In the genomic region with DNA sequence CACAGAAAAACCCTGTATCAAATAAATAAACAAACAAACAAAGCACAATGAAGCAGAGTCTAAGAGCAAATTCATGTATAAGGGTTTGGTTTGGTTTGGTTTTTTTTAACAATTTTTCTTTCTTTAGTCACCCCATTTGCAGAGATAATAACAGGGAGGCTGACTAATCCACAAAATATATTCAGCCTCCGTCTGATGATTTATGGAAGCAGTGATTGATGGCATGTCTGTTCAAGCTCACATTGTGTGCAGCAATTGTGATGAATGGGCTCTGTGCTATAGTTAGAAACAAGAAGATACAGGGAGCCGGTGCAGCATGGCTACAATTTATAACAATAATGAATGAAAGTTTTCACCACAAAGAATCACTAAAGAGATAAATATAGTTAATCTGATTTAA, we compare ENCODE assay signal across 37 mouse cellular contexts. TPM values are rescaled to one million over a fixed set of nuclear protein-coding genes. Genes with fewer than 3 reads are reported as not detected.
DNase-seq lines count a peak whose midpoint lies in the region; ATAC-seq lines count a peak whose summit lies in the region.
"Had no signal": no experiment of that assay in that cellular context is flagged by ENCODE, and none has a peak within 500 bp of the region (broad histone marks: within the 10 kb centered on the region; RNA-seq: fewer than 3 reads in every experiment).

No protein-coding gene starts in this region.

- no peaks in the 10 kb centered on the region for H3K36me3 ChIP-seq in heart, embryonic 10.5 days
- no peaks in the 10 kb centered on the region for H3K36me3 ChIP-seq in heart, embryonic 11.5 days (ENCODE audit: control insufficient read depth, insufficient read depth, low read length)
- H3K36me3 ChIP-seq: embryonic facial prominence, embryonic 10.5 days; embryonic facial prominence, embryonic 13.5 days; forebrain, embryonic 12.5 days; forebrain, embryonic 15.5 days; hindbrain, embryonic 13.5 days had no signal

- H3K4me1 ChIP-seq in heart, embryonic 10.5 days = no peaks in the 10 kb centered on the region; the same call in 1 of the 2 replicates
- no peaks in the 10 kb centered on the region for H3K4me1 ChIP-seq in heart, embryonic 11.5 days (ENCODE audit: control insufficient read depth, insufficient read depth, low read length)
- H3K4me1 ChIP-seq: forebrain, embryonic 15.5 days had no signal

- no peaks in the 10 kb centered on the region for H3K27me3 ChIP-seq in heart, embryonic 10.5 days (ENCODE audit: insufficient read depth, poor library complexity, severe bottlenecking)
- H3K27me3 ChIP-seq in heart, embryonic 11.5 days (ENCODE audit: control insufficient read depth, insufficient read depth, low read length) = no peaks in the 10 kb centered on the region
- H3K27me3 ChIP-seq: embryonic facial prominence, embryonic 13.5 days; forebrain, embryonic 12.5 days; forebrain, embryonic 15.5 days; hindbrain, embryonic 13.5 days had no signal

- WGBS in heart, embryonic 10.5 days = 57% methylated on average over 2 of the region's 2 CpGs
- WGBS in heart, embryonic 11.5 days (ENCODE audit: insufficient replicate concordance) = 44% methylated on average over 2 of the region's 2 CpGs

- H3K4me2 ChIP-seq in heart, embryonic 11.5 days = no peak overlapping the region
- H3K4me2 ChIP-seq: embryonic facial prominence, embryonic 13.5 days; forebrain, embryonic 12.5 days; forebrain, embryonic 15.5 days; hindbrain, embryonic 13.5 days had no signal

- H3K9me3 ChIP-seq in heart, embryonic 10.5 days = no peaks in the 10 kb centered on the region
- no peaks in the 10 kb centered on the region for H3K9me3 ChIP-seq in heart, embryonic 11.5 days (replicated peaks; ENCODE audit: control insufficient read depth, low read length)
- H3K9me3 ChIP-seq: embryonic facial prominence, embryonic 10.5 days; embryonic facial prominence, embryonic 13.5 days; forebrain, embryonic 12.5 days; hindbrain, embryonic 13.5 days had no signal

- no peak overlapping the region for H3K27ac ChIP-seq in heart, embryonic 10.5 days
- H3K27ac ChIP-seq in heart, embryonic 11.5 days (ENCODE audit: low read depth, low read length) = no peak overlapping the region
- H3K27ac ChIP-seq: embryonic facial prominence, embryonic 10.5 days; embryonic facial prominence, embryonic 13.5 days; forebrain, embryonic 12.5 days; forebrain, embryonic 15.5 days; hindbrain, embryonic 13.5 days had no signal

- no peak overlapping the region for H3K4me3 ChIP-seq in heart, embryonic 10.5 days
- no peak overlapping the region for H3K4me3 ChIP-seq in heart, embryonic 11.5 days (ENCODE audit: low read depth, low read length)
- H3K4me3 ChIP-seq: embryonic facial prominence, embryonic 10.5 days; embryonic facial prominence, embryonic 13.5 days; erythroblast, embryonic 14.5 days; forebrain, embryonic 12.5 days; forebrain, embryonic 15.5 days; hindbrain, embryonic 13.5 days had no signal

- no peak for ATAC-seq in heart, embryonic 11.5 days (replicated peaks; ENCODE audit: insufficient number of reproducible peaks, low FRiP score, low TSS enrichment)
- ATAC-seq: activated CD4-positive, CD25-positive, alpha-beta regulatory T cell, adult 4 months; CD4-positive, CD25-positive, alpha-beta regulatory T cell, adult 4 months; forebrain, embryonic 15.5 days; hindbrain, embryonic 16.5 days; inflammation-experienced regulatory T-cells, adult 6 months; intestine, embryonic 16.5 days had no signal

- H3K9ac ChIP-seq in heart, embryonic 11.5 days (ENCODE audit: low read depth, low read length) = no peak overlapping the region
- H3K9ac ChIP-seq: embryonic facial prominence, embryonic 13.5 days; forebrain, embryonic 12.5 days; forebrain, embryonic 15.5 days; hindbrain, embryonic 13.5 days had no signal

- DNase-seq in adrenal gland, adult (ENCODE audit: inconsistent age in 2 of 2, low spot score in 1 of 2) = peak; percentile 21 to 62
- no peak for DNase-seq in adrenal gland, postnatal 4 days (ENCODE audit: low spot score in 2 of 2)
- peak; percentile 14 for DNase-seq in heart, embryonic 10.5 days (ENCODE audit: low spot score)
- peak; percentile 60 for DNase-seq in 3T3-L1 (ENCODE audit: low read depth, low spot score)
- DNase-seq in brain, adult 2 months (ENCODE audit: low read depth, low spot score) = peak; percentile 45
- DNase-seq in ovary, adult 18-20 months (ENCODE audit: low spot score) = no peak
- DNase-seq: adrenal gland, postnatal 14 days; B cell, adult 2 months; cerebellum, adult 11-12 months; cerebellum, adult 8-10 months; cerebellum, postnatal 10 days; cerebellum, postnatal 36 days; embryo, embryonic 11 days; gastrocnemius, postnatal 25 days; heart, adult 18-20 months; kidney, adult 18-20 months had no signal

RNA-seq across cellular contexts. Expression of a gene that starts 29.4 kb away (rescaled TPM):
- total RNA-seq in adrenal gland, postnatal 4 days (2021) = under 1 TPM in 1 of 2 experiments, not detected in 1; 0.25 TPM
- polyA plus RNA-seq in heart, embryonic 10.5 days (2016; fragmentation: Nextera tagmentation; extraction: Ambion mirVana) = not detected in 2 replicates
- polyA plus RNA-seq in heart, embryonic 11.5 days (2014; fragmentation: Nextera tagmentation; extraction: Ambion mirVana) = not detected in 2 replicates
- total RNA-seq: gastrocnemius, adult 8-10 months; gastrocnemius, postnatal 25 days; heart, adult 18-20 months; heart, postnatal 25 days; hematopoietic stem cell, adult 5-6 weeks; MEL had no signal
- polyA plus RNA-seq: activated CD4-positive, CD25-positive, alpha-beta regulatory T cell, adult 4 months; CD4-positive, CD25-positive, alpha-beta regulatory T cell, adult 4 months; embryonic facial prominence, embryonic 10.5 days; erythroblast, embryonic 14.5 days; forebrain, embryonic 12.5 days; forebrain, embryonic 15.5 days; heart, embryonic 14.5 days; heart, postnatal 0 days; hindbrain, embryonic 13.5 days; hindbrain, embryonic 16.5 days; inflammation-experienced regulatory T-cells, adult 6 months had no signal

RNA-seq across cellular contexts. Expression of a gene that starts 39.1 kb away (rescaled TPM):
- 10 to 100 TPM in 1 of 2 experiments, under 1 TPM in 1; 0.95 to 46.8 TPM for total RNA-seq in adrenal gland, postnatal 4 days (2021)
- not detected in 2 replicates for polyA plus RNA-seq in heart, embryonic 10.5 days (2016; fragmentation: Nextera tagmentation; extraction: Ambion mirVana)
- polyA plus RNA-seq in heart, embryonic 11.5 days (2014; fragmentation: Nextera tagmentation; extraction: Ambion mirVana) = not detected in 2 replicates
- total RNA-seq: adrenal gland, adult 18-20 months; gastrocnemius, postnatal 25 days; heart, adult 18-20 months; heart, postnatal 25 days; hematopoietic stem cell, adult 5-6 weeks; MEL had no signal
- polyA plus RNA-seq: activated CD4-positive, CD25-positive, alpha-beta regulatory T cell, adult 4 months; CD4-positive, CD25-positive, alpha-beta regulatory T cell, adult 4 months; cortical plate, adult 2 months; embryonic facial prominence, embryonic 10.5 days; embryonic facial prominence, embryonic 13.5 days; erythroblast, embryonic 14.5 days; forebrain, embryonic 12.5 days; forebrain, embryonic 15.5 days; frontal cortex, adult 2 months; heart, embryonic 14.5 days; heart, postnatal 0 days; hindbrain, embryonic 13.5 days; hindbrain, embryonic 16.5 days; inflammation-experienced regulatory T-cells, adult 6 months had no signal

Comparison
In these comparisons a context has a peak if more than half of its experiments do, and no peak if none do; other contexts are left out.
1. DNase-seq: peak in adrenal gland, adult (2 of 2), heart, embryonic 10.5 days (single experiment), 3T3-L1 (single experiment) and brain, adult 2 months (single experiment); none in adrenal gland, postnatal 4 days (0 of 2) and ovary, adult 18-20 months (single experiment).